Mouse (Mus musculus): ENCODE data around the gene Slc34a3.

The Slc34a3 gene

DNA sequence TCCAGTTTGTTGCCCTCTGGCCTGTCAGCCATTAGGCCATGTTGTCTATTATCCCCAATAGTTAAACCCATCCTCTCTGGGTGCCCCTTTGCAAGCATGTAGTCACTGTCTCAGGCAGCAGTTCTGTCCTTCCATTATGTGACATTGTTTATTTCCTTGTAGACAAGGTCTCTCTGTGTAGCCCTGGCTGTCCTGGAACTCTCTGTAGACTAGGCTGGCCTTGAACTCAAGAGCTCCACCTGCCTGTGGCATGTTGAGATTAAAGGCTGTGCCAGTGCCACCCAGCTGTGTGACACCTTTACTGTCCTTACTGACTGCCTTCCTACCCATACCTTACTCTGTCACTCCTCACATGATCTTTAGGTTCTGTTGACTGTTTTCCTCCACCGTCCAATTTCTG lies 18.2 kb upstream of the Slc34a3 start:
- no peak for DNase-seq (ENCODE audit: low read depth)

DNA sequence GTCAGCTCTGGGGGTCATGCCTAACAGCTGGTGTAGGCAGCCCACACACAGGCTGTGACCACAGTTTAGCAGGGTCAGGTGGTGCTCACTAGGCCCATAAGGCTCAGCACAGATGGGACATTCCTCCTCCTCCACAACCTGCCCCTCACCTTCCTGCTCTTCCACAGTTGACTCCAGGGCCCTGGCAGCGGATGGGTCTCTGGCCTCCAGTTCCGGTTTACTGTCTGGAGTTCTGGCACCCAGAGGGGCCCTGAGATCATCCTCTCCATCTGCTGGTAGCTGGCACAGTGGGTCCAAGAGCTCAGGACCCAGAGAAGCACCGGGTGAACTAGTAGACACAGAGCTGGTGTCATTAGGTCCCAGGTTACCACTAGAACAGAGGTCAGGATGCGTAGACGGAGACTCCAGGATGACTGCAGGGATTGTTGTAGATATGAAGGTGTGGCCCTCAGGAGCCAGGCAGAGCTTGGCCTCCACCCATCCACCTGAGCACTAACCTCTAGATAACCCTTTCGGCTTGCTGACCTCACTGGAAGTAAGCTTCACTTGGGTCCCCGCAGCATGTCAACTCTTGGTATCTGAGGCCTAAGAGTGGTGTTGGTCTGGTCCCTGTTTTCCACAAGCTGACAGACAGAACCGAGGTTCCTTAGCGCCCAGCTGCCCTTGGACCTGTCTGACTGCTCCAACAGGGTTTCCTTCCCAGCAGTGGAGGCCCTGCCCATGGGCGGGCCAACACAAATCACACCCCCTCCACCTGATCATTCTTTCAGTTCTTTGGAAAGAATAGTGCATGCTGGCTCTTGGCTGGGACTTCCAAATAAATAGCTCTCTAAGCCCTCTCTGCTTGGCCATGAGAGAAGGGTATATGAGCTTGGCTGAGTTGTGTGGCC lies 12.3 kb upstream of the Slc34a3 start, which contains the start of gene AL732309.1:
Gene AL732309.1, minus strand, starts transcription at position 681 of the 890 bp plus-strand sequence.
- no peak for DNase-seq (ENCODE audit: low read depth)

GRCm38 (mm10) chr2:25244144-25244543 lies 10.0 kb upstream of the Slc34a3 start:
- DNase-seq (ENCODE audit: low read depth): no peak

GRCm38 (mm10) chr2:25243342-25243741 lies 9.2 kb upstream of the Slc34a3 start:
- DNase-seq (ENCODE audit: low read depth): no peak

DNA sequence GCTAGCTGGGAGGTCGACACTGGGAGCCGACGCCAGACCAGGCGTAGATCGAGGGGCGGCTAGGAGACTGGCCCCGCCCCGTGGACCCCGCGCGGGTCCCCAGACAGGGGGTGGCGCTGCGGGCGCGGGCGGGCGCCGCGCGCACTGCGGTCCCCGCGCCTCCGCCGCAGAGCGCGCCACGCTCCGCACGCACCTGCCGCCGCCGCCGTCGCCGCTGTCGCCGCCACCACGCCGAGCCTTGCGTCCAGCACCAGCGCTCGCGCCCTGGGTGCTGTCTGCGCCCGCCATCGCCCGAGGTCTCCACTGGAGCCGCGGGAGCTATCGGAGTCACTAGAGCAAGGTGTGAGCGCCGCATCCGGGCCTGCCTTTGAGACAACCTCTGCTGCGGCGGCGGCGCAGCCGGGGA lies 7.9 kb upstream of the Slc34a3 start, which contains the start of the genes Rnf208 and Cysrt1:
Gene Rnf208, plus strand, starts transcription at position 155 of the 406 bp plus-strand sequence.
Gene Cysrt1, minus strand, starts transcription at position 352 of the 406 bp plus-strand sequence.
- no peak for DNase-seq (ENCODE audit: low read depth)

DNA sequence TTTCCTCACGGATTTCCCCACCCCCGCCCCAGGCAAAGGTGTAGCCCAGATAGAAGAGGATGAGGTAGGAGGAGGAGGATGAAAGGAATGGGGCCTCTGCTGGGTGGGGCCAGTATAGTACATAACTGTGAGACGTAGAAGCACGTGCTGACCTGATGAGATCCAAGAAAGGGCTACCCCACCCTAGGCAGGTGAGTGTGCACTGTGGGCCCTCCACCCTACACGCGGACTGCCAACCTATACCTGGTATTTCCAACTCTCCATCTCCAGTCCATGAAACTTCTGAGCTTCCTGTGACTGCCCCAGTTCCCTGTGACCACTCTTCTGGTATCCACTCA lies 7.2 kb upstream of the Slc34a3 start:
- no peak for DNase-seq (ENCODE audit: low read depth)

DNA sequence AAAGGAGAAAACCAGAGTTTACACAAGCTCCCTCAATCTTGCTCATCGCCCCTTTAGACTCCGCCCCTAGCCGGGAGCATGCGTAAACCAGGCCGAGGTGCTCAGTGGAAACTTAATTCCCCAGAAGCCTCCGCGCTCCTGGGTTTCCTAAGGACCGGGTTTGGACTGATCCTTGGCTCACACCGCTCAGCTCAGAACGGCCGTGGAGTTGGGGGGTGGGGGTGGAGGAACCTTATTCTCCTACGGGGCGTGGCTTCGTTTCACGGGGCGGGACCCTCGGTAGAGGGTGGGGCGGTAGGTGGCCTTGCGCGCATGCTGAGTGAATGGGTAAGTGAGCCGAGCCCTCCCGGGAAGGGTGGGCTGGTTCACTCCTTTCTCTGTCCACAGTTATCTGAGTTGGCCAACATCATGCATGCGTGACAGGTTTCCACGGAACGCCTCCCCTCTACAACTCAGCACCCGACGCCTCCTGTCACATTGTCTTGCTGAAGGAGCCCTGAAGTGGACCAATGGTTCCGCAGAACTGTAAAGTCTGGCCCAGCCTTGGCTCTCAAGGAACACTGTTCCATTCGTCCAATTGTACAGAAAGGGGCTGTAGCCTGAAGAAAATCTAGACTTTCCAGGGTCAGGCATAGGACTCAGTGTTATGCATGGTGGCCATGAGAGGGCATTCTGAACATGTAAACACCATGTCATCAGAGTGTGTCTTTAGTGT lies 6.7 kb upstream of the Slc34a3 start:
- no peak for DNase-seq (ENCODE audit: low read depth)

DNA sequence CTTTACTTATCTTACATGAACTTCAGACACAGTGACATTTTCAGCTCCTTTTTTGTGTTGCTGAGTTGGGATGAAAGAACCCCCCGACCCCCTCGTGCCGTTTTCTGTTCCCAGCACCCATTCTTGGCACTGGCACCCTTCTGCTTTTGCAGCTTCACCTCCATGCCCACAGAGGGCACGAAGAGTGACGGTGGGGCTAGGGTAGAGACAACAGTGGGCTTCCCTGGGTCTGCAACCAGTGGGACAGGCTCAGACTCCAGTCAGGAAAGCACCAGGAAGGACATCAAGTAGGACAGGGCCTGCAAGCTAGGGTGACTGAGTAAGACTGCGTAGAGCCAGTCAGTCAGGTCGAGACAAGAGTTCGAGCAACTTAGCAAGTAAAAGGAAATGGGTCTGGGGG lies 6.1 kb upstream of the Slc34a3 start:
- no peak for DNase-seq (ENCODE audit: low read depth)

- DNase-seq (ENCODE audit: low read depth): no peak
Observed at GRCm38 (mm10) chr2:25239766-25240165, 5.6 kb upstream of the Slc34a3 start.

- DNase-seq (ENCODE audit: low read depth): no peak
Observed at GRCm38 (mm10) chr2:25238106-25238505, 3.9 kb upstream of the Slc34a3 start.

DNA sequence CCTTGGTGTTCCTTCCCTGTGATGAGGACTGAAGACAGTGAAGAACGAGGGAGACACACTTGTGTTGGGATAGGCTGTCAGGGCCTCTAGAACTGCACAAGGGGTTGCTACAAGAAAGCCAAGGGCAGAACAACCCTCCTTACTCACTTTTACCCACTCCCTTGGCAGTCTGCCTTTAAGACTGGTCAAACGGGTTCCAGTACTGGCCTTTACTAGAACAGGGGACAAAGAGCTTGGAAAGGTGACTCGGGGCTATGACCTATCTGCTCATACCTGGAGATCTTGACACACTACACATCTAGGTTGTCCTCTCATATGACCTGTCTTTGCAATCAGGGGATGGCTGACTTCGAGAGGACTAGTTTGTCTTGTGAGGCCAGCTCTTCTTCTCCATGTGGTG lies 3.4 kb upstream of the Slc34a3 start:
- no peak for DNase-seq (ENCODE audit: low read depth)

DNA sequence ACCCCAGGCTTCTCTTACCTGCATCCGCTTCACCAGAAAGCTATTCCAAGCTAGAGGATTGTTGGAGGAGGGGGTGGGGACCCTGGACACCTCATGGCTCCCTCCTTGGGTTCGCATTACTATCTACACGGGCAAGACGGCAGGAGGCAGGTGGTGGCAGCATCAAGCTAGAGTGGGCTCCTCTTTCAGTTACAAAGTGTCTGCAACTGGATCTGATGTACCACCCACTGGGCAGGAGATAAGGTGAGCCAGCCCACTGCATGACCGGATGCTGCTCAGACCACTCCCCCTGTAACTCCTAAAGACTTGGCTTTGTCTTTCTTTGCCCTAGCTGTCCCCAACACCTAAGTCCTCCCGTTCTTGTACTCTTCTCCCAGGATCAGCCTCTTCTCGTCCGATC lies 2.5 kb upstream of the Slc34a3 start, which contains the start of gene Rnf224:
Gene Rnf224, minus strand, starts transcription at position 174 of the 400 bp plus-strand sequence.
- no peak for DNase-seq (ENCODE audit: low read depth)

GRCm38 (mm10) chr2:25234551-25235220 lies 522 bp upstream of the Slc34a3 start:
- no peak for DNase-seq (ENCODE audit: low read depth)

- peak; percentile 39 for DNase-seq (ENCODE audit: low read depth)
Observed at GRCm38 (mm10) chr2:25233421-25233820, 743 bp downstream of the Slc34a3 start.

- DNase-seq (ENCODE audit: low read depth): no peak
Observed at GRCm38 (mm10) chr2:25231038-25231437, 3.1 kb downstream of the Slc34a3 start.

DNA sequence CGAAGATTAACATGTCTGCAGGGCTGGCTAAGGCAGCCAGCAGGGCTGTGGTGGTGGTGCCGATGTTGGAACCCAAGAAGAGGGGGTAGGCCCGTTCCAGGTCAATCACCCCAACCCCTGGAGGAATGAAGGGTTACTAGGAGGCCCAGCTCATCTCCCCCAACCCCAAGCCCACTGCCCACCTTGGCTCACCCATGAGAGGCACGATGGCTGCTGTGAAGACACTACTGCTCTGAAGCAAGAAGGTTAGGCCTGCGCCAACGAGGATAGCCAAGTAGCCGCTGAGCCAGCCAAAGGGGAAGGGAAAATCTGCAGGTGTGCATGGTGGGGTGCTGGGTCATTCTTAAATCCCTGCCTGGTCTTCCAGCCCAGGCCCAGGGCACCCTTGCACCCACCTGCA lies 3.6 kb downstream of the Slc34a3 start:
- no peak for DNase-seq (ENCODE audit: low read depth)

DNA sequence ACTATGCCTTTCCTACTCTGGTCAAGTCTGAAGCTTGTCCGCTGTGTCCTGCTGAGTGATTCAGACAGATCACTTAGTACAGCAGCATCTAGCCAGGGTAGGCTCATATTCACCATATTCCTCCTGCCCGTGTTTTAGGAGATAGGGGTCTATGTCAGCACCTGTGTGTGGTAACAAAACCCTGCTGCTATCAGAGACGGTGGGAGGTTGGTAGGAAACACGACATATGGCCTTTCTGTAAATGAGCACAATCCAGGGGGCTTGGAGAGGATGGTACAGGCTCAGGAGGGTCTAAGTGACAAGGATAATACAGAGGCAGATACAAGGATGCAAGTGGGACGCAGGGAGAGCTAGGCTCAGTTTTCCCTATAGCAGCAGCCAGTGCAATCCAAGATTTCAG lies 4.6 kb downstream of the Slc34a3 start:
- no peak for DNase-seq (ENCODE audit: low read depth)

GRCm38 (mm10) chr2:25228995-25229530 lies 5.1 kb downstream of the Slc34a3 start:
- DNase-seq (ENCODE audit: low read depth): no peak

DNA sequence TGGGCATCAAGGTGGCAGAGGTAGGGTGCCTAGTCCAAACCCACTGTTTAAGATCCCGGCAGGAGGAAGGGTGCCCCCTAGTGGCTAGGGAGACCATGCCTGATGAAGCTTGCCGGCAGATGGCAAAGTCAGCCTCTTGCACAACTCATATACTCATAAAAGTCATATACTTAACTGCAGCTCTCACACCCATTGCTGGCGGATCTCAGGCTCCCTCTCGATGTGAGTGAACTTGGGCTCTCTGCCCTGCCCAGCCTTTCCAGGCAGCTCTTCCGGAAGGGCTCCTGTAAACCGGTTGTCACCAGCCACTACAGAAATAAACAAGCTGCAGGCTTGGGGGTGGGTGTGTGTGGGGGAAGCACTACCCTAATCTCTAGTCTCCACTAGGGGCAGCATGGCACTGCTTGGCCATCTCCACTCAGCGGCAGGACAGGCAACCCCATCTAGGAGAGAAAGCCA lies 5.7 kb downstream of the Slc34a3 start:
- peak; percentile 90 for DNase-seq (ENCODE audit: low read depth)

- no peak for DNase-seq (ENCODE audit: low read depth)
Observed at GRCm38 (mm10) chr2:25227406-25227805, 6.8 kb downstream of the Slc34a3 start.

- DNase-seq (ENCODE audit: low read depth): no peak
Observed at GRCm38 (mm10) chr2:25226864-25227263, 7.3 kb downstream of the Slc34a3 start.

DNA sequence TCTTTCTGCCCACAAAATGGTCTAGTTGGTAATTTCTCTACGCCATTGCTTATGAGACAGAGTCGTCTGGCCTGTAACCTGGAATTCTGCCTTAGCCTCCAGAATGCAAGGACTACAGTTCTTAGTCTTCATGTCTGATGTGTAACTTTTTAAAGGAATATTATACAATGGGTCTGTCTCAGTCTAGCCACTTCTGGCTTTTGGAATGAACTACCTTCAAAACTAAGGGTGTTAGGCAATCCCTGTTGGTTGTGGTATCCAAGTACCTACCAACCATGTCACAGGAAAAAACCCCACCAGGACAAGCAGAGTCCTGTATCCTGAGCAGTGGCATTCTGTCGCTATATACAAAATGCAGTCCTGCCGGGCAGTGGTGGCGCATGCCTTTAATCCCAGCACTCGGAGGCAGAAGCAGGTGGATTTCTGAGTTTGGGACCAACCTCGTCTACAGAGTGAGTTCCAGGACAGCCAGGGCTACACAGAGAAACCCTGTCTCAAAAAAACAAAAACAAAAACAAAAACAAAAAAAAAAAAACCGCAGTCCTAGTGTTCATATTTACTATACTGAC lies 8.3 kb downstream of the Slc34a3 start:
- DNase-seq (ENCODE audit: low read depth): no peak
